Mouse (Mus musculus) bone marrow macrophage, adult 2 months (primary cell): ENCODE results near the gene Mettl27.

Experiments
- CTCF ChIP-seq: IDR thresholded peaks from 2 replicates; pipeline ENCODE4 v1.5.1; 2012; ENCODE audit warnings: low read depth, mild to moderate bottlenecking, low read length, moderate library complexity
- POLR2A ChIP-seq: IDR thresholded peaks from 2 replicates; pipeline ENCODE4 v1.6.1; 2012; ENCODE audit warnings: mild to moderate bottlenecking, low read depth, low read length, borderline replicate concordance

GRCm38 (mm10) chr5:134941472-134942209 is 9.5 kb downstream of the Mettl27 start:
- TF ChIP-seq POLR2A, result no peak
- no peak for TF ChIP-seq CTCF
